Mouse (Mus musculus) kidney, postnatal 0 days (tissue): ENCODE data around the gene Pitpnm1. TPM values are rescaled to one million over a fixed set of nuclear protein-coding genes. Genes with fewer than 3 reads are reported as not detected.

Source experiments
- ATAC-seq: fragments of 200-750 bp; cut with Nextera tagmentation; replicated peaks from 2 replicates; pipeline ENCODE4 v1.8.0; 2017; ENCODE audit warnings: low read depth, moderate number of reproducible peaks, moderate TSS enrichment, moderate library complexity; ENCODE audit not compliant: low FRiP score
- DNase-seq: peaks from one replicate; pipeline ENCODE4 v3.0.0-alpha.2; 2016; ENCODE audit warnings: low spot score
- H3K27ac ChIP-seq: fragments of 300-500 bp; sonication (generic); 2 replicates; pipeline ENCODE4 v1.5.1; 2014; ENCODE audit warnings: mild to moderate bottlenecking
- H3K27me3 ChIP-seq: fragments of 300-500 bp; sonication (generic); 2 replicates; pipeline ENCODE4 v1.6.1; 2014; ENCODE audit warnings: low read length, mixed read lengths; ENCODE audit not compliant: insufficient read depth
- H3K36me3 ChIP-seq: fragments of 300-500 bp; sonication (generic); 2 replicates; pipeline ENCODE4 v1.6.1; 2014; ENCODE audit warnings: low read length, mixed read lengths; ENCODE audit not compliant: insufficient read depth
- H3K4me1 ChIP-seq: fragments of 300-500 bp; sonication (generic); replicated peaks from 2 replicates; pipeline ENCODE4 v1.6.1; 2014; ENCODE audit warnings: antibody characterized with exemption, low read length, mixed read lengths; ENCODE audit not compliant: insufficient read depth
- H3K4me2 ChIP-seq: fragments of 300-500 bp; sonication (generic); 2 replicates; pipeline ENCODE4 v1.6.1; 2014; ENCODE audit warnings: mild to moderate bottlenecking, low read length, moderate library complexity, mixed read lengths
- H3K4me3 ChIP-seq: fragments of 300-500 bp; sonication (generic); replicated peaks from 2 replicates; pipeline ENCODE4 v1.5.1; 2014; ENCODE audit warnings: low read depth, low read length
- H3K9ac ChIP-seq: fragments of 300-500 bp; sonication (generic); 2 replicates; pipeline ENCODE4 v1.6.1; 2014; ENCODE audit warnings: low read depth, low read length
- H3K9me3 ChIP-seq: fragments of 300-500 bp; sonication (generic); replicated peaks from 2 replicates; pipeline ENCODE4 v1.6.1; 2016; ENCODE audit warnings: low read length, inconsistent platforms, mixed read lengths
- CTCF ChIP-seq: IDR thresholded peaks from 2 replicates; pipeline ENCODE4 v1.5.1; 2016; ENCODE audit warnings: antibody characterized with exemption, low read depth, mild to moderate bottlenecking, moderate library complexity
- WGBS: fragments of 180-500 bp; shearing (Covaris S2); extraction: QIAGEN DNeasy Blood & Tissue Kit; methylation state at CpG from one replicate; pipeline ENCODE4 v1.1.7; 2014; 5-methylcytosine and 5-hydroxymethylcytosine counted together
- polyA plus RNA-seq: library from polyadenylated mRNA; unstranded; fragments of >200 nt; fragmentation: Nextera tagmentation; extraction: Ambion mirVana; gene quantifications from 2 replicates; pipeline ENCODE4 v1.2.1, GENCODE M21; 2015

Gene Pitpnm1
- polyA plus RNA-seq, 1 experiment from 2014 or later = 12.2 TPM

DNA sequence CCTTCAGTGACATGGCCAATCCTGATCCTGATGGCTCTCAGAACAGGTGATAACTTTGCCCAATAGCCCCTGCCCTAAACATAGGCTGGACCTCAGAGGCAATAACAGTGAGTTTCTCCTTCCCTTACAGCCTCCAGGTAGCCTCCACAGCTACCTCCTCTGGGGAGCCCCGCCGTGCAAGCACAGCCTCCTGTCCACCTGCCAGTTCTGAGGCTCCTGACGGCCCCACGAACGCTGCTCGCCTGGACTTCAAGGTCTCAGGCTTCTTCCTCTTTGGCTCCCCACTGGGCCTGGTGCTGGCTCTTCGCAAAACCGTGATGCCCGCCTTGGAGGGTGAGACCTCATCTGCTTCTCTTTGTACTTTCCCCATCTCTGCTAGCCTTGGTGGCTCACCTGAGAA lies 8.7 kb downstream of the Pitpnm1 start:
- ATAC-seq = no peak

GRCm38 (mm10) chr19:4112063-4112960 lies 12.5 kb downstream of the Pitpnm1 start:
- no peak overlapping the region for H3K9ac ChIP-seq
- no peaks in the 10 kb centered on the region for H3K9me3 ChIP-seq
- H3K4me1 ChIP-seq = peaks cover 9% of the 10 kb centered on the region; the same call in 1 of the 2 replicates
- H3K27me3 ChIP-seq = no peaks in the 10 kb centered on the region
- H3K4me2 ChIP-seq = no peak overlapping the region
- no peak overlapping the region for H3K27ac ChIP-seq
- no peak for ATAC-seq
- no peak overlapping the region for H3K4me3 ChIP-seq
- no peak for TF ChIP-seq CTCF
- peaks cover 20% of the 10 kb centered on the region for H3K36me3 ChIP-seq
- WGBS = 95% methylated on average over 26 of the region's 26 CpGs
- DNase-seq = no peak

More for the DNA sequence above, 8.7 kb downstream of the Pitpnm1 start:
- no peak for TF ChIP-seq CTCF
- Histone ChIP-seq H3K36me3 (peaks cover 6% of the 10 kb centered on the region; the same call in 1 of the 2 replicates), H3K9me3 (no peaks in the 10 kb centered on the region), H3K9ac (no peak overlapping the region), H3K4me3 (no peak overlapping the region), H3K4me2 (no peak overlapping the region), H3K27ac (no peak overlapping the region), H3K27me3 (no peaks in the 10 kb centered on the region), H3K4me1 (peaks cover 4% of the 10 kb centered on the region; the same call in 1 of the 2 replicates)
- WGBS = 91% methylated on average over 9 of the region's 9 CpGs
- no peak for DNase-seq

- WGBS = 26% methylated on average over 13 of the region's 13 CpGs
- TF ChIP-seq CTCF = no peak
- H3K4me1 ChIP-seq = peaks cover 9% of the 10 kb centered on the region; the same call in 1 of the 2 replicates
- peak overlapping the region; percentile 86 for H3K27ac ChIP-seq
- no peaks in the 10 kb centered on the region for H3K9me3 ChIP-seq
- 0 out of 2 replicates have a peak overlapping the region, but pooled peaks have one; percentile 3 for H3K9ac ChIP-seq
- DNase-seq = peak; percentile 38
- no peak overlapping the region for H3K4me3 ChIP-seq
- peaks cover 20% of the 10 kb centered on the region for H3K36me3 ChIP-seq
- no peaks in the 10 kb centered on the region for H3K27me3 ChIP-seq
- ATAC-seq = peak; percentile 41; the same call in 1 of the 2 replicates
- 0 out of 2 replicates have a peak overlapping the region, but pooled peaks have one; percentile 0 for H3K4me2 ChIP-seq
Measured at GRCm38 (mm10) chr19:4113186-4113805, 13.5 kb downstream of the Pitpnm1 start.

DNA sequence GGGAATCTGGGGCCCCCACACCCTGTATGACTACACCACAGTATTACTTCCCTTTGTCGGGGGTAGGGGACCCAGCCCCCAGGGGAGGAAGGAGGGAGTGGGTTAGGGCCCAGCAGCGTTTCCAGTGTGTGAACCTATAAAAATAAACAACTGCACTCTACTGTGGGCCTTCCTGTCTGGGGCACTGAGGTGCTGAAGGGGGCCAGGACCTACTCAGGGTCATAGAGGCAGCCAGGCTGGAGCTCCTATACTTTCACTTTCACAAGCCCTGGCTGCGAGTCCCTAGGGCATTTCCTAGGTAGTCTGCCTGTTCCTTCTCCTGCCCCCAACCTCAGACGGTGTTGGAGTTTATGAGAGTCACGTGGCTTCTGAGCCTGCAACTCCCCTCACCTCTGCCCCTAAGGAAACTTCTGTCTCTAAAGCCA lies 14.0 kb downstream of the Pitpnm1 start:
- Histone ChIP-seq H3K9me3 (no peaks in the 10 kb centered on the region), H3K36me3 (peaks cover 20% of the 10 kb centered on the region)
- WGBS = 6% methylated on average over 5 of the region's 5 CpGs

GRCm38 (mm10) chr19:4114551-4114950 lies 14.8 kb downstream of the Pitpnm1 start:
- Histone ChIP-seq H3K9me3 (no peaks in the 10 kb centered on the region), H3K4me2 (no peak overlapping the region), H3K4me1 (peaks cover 9% of the 10 kb centered on the region; the same call in 1 of the 2 replicates), H3K27me3 (no peaks in the 10 kb centered on the region), H3K27ac (peak overlapping the region; percentile 86), H3K4me3 (no peak overlapping the region), H3K36me3 (peaks cover 20% of the 10 kb centered on the region), H3K9ac (no peak overlapping the region)
- ATAC-seq (no peak), DNase-seq (no peak)
- 85% methylated on average over 10 of the region's 10 CpGs for WGBS
- TF ChIP-seq CTCF = no peak

More for the DNA sequence above, 14.0 kb downstream of the Pitpnm1 start:
- H3K27ac ChIP-seq = peak overlapping the region; percentile 86
- peak; percentile 57 for DNase-seq
- H3K27me3 ChIP-seq = no peaks in the 10 kb centered on the region
- H3K4me1 ChIP-seq = peaks cover 9% of the 10 kb centered on the region; the same call in 1 of the 2 replicates
- no peak for TF ChIP-seq CTCF
- 0 out of 2 replicates have a peak overlapping the region, but pooled peaks have one; percentile 3 for H3K9ac ChIP-seq
- peak; percentile 50 for ATAC-seq
- H3K4me2 ChIP-seq = 0 out of 2 replicates have a peak overlapping the region, but pooled peaks have one; percentile 0
- H3K4me3 ChIP-seq = no peak overlapping the region

GRCm38 (mm10) chr19:4115144-4115543 lies 15.3 kb downstream of the Pitpnm1 start:
- Histone ChIP-seq H3K9me3 (no peaks in the 10 kb centered on the region), H3K36me3 (peaks cover 20% of the 10 kb centered on the region), H3K4me3 (no peak overlapping the region), H3K27me3 (no peaks in the 10 kb centered on the region), H3K4me1 (peaks cover 9% of the 10 kb centered on the region; the same call in 1 of the 2 replicates), H3K9ac (no peak overlapping the region), H3K27ac (no peak overlapping the region), H3K4me2 (no peak overlapping the region)
- whole genome bisulfite sequencing = 96% methylated on average over 10 of the region's 10 CpGs
- TF ChIP-seq CTCF = no peak
- no peak for DNase-seq
- ATAC-seq = no peak
